12 mouse cellular contexts compared by ENCODE assay signal in genomic region chr1:182953165-182953564, GRCm38 (mm10). TPM values are rescaled to one million over a fixed set of nuclear protein-coding genes. Genes with fewer than 3 reads are reported as not detected.
DNase-seq lines count a peak whose midpoint lies in the region; ATAC-seq and TF ChIP-seq lines count a peak whose summit lies in the region.
"Had no signal": no experiment of that assay in that cellular context is flagged by ENCODE, and none has a peak within 500 bp of the region (broad histone marks: within the 10 kb centered on the region; RNA-seq: fewer than 3 reads in every experiment).

No protein-coding gene starts in this region.

- no peaks in the 10 kb centered on the region for H3K36me3 ChIP-seq in heart, embryonic 10.5 days
- no peaks in the 10 kb centered on the region for H3K36me3 ChIP-seq in hindbrain, embryonic 12.5 days
- no peaks in the 10 kb centered on the region for H3K36me3 ChIP-seq in neural tube, embryonic 15.5 days
- H3K36me3 ChIP-seq: stomach, embryonic 15.5 days had no signal

- intact Hi-C loops in heart, postnatal 36 days (cut with DNase I): no loop called here

- 10% methylated on average over 3 of the region's 3 CpGs for WGBS in heart, embryonic 10.5 days
- 29% methylated on average over 3 of the region's 3 CpGs for WGBS in hindbrain, embryonic 12.5 days
- WGBS in neural tube, embryonic 15.5 days: 34% methylated on average over 3 of the region's 3 CpGs

- no peak for DNase-seq in heart, embryonic 10.5 days (ENCODE audit: low spot score)
- no peak for DNase-seq in heart, postnatal 36 days
- peak; percentile 51 for DNase-seq in lung, postnatal 10 days
- no peak for DNase-seq in adrenal gland, adult (ENCODE audit: inconsistent age in 2 of 2, low spot score in 1 of 2)
- DNase-seq in layer of hippocampus, postnatal 25 days (ENCODE audit: extremely low spot score in 1 of 2, low spot score in 1 of 2): no peak
- DNase-seq: kidney, adult 11 months; right cerebral cortex, postnatal 14 days had no signal

- no peak overlapping the region for H3K9ac ChIP-seq in hindbrain, embryonic 12.5 days
- no peak overlapping the region for H3K9ac ChIP-seq in neural tube, embryonic 15.5 days (replicated peaks)
- H3K9ac ChIP-seq: stomach, embryonic 15.5 days had no signal

- no peaks in the 10 kb centered on the region for H3K9me3 ChIP-seq in heart, embryonic 10.5 days
- no peaks in the 10 kb centered on the region for H3K9me3 ChIP-seq in hindbrain, embryonic 12.5 days (replicated peaks)
- H3K9me3 ChIP-seq in neural tube, embryonic 15.5 days (replicated peaks): no peaks in the 10 kb centered on the region
- H3K9me3 ChIP-seq: stomach, embryonic 15.5 days had no signal

- peaks cover 54% of the 10 kb centered on the region for H3K4me1 ChIP-seq in heart, embryonic 10.5 days
- peaks cover 45% of the 10 kb centered on the region for H3K4me1 ChIP-seq in bone marrow macrophage, adult 2 months (ENCODE audit: control insufficient read depth, insufficient read depth, low read length)
- H3K4me1 ChIP-seq in hindbrain, embryonic 12.5 days: peaks cover 23% of the 10 kb centered on the region
- peaks cover 17% of the 10 kb centered on the region for H3K4me1 ChIP-seq in neural tube, embryonic 15.5 days

- H3K4me2 ChIP-seq in hindbrain, embryonic 12.5 days (replicated peaks): no peak overlapping the region
- H3K4me2 ChIP-seq in neural tube, embryonic 15.5 days: no peak overlapping the region
- H3K4me2 ChIP-seq: liver, embryonic 11.5 days; stomach, embryonic 15.5 days had no signal

- peak; percentile 49; the same call in 1 of the 2 replicates for ATAC-seq in hindbrain, embryonic 12.5 days (ENCODE audit: low FRiP score)
- no peak for ATAC-seq in neural tube, embryonic 15.5 days (ENCODE audit: low FRiP score)

- peak overlapping the region; percentile 88 for H3K27ac ChIP-seq in heart, embryonic 10.5 days
- peak overlapping the region; percentile 51 for H3K27ac ChIP-seq in bone marrow macrophage, adult 2 months (ENCODE audit: insufficient read depth, low read depth, low read length)
- peak overlapping the region; percentile 24; the same call in 1 of the 2 replicates for H3K27ac ChIP-seq in hindbrain, embryonic 12.5 days
- H3K27ac ChIP-seq in neural tube, embryonic 15.5 days (replicated peaks): no peak overlapping the region
- H3K27ac ChIP-seq: stomach, embryonic 15.5 days had no signal

- no peak overlapping the region for H3K4me3 ChIP-seq in heart, embryonic 10.5 days
- no peak overlapping the region for H3K4me3 ChIP-seq in bone marrow macrophage, adult 2 months (ENCODE audit: insufficient read depth, low read length)
- no peak overlapping the region for H3K4me3 ChIP-seq in hindbrain, embryonic 12.5 days
- H3K4me3 ChIP-seq in neural tube, embryonic 15.5 days (replicated peaks): no peak overlapping the region
- H3K4me3 ChIP-seq: stomach, embryonic 15.5 days had no signal

- no peak for TF ChIP-seq CTCF in bone marrow macrophage, adult 2 months (IDR thresholded peaks at IDR 0.05; ENCODE audit: low read depth, low read length)

- H3K27me3 ChIP-seq in heart, embryonic 10.5 days (ENCODE audit: insufficient read depth, poor library complexity, severe bottlenecking): peaks cover 22% of the 10 kb centered on the region
- H3K27me3 ChIP-seq in hindbrain, embryonic 12.5 days: peaks cover 12% of the 10 kb centered on the region
- H3K27me3 ChIP-seq in neural tube, embryonic 15.5 days (replicated peaks): no peaks in the 10 kb centered on the region
- H3K27me3 ChIP-seq: stomach, embryonic 15.5 days had no signal

- no peak for TF ChIP-seq POLR2A in bone marrow macrophage, adult 2 months (IDR thresholded peaks at IDR 0.05; ENCODE audit: borderline replicate concordance, low read depth, low read length)

RNA-seq across cellular contexts. Expression of gene Tlr5, which starts 1.4 kb away (rescaled TPM):
- 1.8 and 3.3 TPM in 2 replicates for polyA plus RNA-seq in heart, embryonic 10.5 days (2016; fragmentation: Nextera tagmentation; extraction: Ambion mirVana)
- 1 to 10 TPM; 1.4 TPM for total RNA-seq in heart, postnatal 36 days (2021)
- polyA plus RNA-seq in bone marrow macrophage, adult 2 months (2012; ENCODE audit: insufficient read depth, insufficient read length, missing spikeins): 2.3 and 2.7 TPM in 2 replicates
- polyA plus RNA-seq in hindbrain, embryonic 12.5 days (2016; fragmentation: Nextera tagmentation; extraction: Ambion mirVana): 0.23 and 0.56 TPM in 2 replicates
- under 1 TPM; 0.44 to 0.66 TPM for total RNA-seq in layer of hippocampus, postnatal 25 days (2021)
- 0.36 and 0.61 TPM in 2 replicates for polyA plus RNA-seq in neural tube, embryonic 15.5 days (2015; fragmentation: Nextera tagmentation; extraction: Ambion mirVana)
